Mouse (Mus musculus): Measurements from ENCODE around the gene Ints7.

The Ints7 gene

DNA sequence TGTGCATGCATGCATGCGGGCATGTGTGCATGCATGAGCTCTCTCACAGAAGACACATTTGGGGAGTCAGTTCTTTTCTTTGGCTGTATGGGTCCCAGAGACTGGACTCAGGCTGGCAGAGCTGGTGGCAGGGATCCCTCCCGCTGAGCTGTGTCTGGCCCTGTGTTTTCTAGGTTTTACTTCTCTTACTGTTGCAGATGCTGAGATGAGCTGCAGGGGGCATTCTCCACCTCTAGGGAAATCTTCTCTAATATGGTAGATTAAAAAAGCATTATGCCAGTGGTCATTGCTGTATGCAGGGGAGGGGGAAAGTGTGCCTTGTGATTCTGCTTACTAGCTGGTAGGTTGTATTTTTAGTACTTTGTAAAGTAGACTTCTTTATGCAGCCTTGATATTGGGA, 10.3 kb downstream of the Ints7 start:
- no peak for DNase-seq

DNA sequence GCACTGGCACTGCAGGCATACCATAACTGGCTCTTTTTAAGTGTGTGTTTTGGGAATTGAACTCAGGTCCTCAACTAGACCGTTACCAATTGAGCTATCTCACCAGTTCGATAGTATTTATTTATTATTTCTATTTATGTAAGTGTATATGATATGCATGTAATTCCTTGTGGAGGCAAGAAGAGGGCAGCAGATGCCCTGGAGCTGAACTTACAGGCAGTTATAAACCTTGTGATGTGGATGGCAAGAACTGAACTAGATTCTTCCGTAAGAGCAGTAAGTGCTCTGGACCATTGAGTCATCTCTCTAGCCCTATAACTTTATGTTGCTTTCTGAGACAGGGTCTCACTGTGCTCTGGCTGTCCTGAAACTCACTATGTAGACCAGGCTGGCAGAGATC, 11.6 kb downstream of the Ints7 start:
- no peak for DNase-seq

DNA sequence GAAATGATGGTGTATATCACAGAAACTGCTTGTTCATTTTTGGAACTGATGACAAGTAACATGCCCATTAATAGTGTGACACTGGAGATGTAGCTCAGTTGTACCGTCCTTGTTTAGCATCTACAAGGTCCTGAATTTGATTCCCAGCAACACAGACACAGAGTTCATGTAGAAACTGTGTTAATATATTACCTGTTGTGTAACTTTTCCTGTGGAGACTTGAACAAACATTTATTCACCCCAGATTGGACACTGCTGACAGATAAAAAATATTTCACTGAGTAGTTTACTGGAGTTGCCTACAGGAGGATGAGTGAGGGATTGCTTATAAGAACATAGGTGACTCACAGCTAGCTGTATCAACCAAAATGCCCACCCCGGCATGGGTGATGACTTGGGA, 13.3 kb downstream of the Ints7 start:
- no peak for DNase-seq

DNA sequence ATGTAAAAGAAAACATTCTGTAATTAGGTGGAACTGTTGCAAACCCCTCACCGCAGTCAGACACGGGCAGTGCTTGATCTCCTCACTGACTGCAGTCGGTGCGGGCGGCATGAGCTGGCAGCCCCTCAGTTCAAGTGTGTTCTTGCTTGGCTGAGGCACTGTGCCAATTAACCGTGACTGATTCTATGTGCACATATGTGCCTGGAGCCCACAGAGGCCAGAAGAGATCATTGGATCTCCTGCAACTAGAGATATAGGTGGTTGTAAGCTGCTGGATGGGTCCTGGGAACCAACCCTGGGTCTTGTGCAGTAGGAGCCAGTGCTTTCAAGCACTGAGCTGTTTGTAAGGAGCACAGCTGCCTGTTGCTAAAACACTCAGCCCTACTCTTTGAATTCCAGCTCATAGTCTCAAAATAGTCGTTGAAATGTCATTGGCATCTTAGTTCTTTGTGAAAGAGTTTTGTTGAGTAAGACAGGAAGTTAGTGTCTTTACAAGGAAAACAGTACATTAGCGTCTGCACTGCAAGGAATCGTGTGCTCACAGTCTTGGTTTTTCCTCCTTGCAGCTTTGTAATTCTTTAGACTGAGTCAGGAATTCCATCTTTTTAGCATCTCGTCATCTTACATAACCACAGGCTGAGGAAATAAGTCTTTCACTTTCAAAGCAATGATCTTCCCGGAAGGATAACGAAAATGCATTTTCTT, 16.7 kb downstream of the Ints7 start:
- DNase-seq, result no peak

DNA sequence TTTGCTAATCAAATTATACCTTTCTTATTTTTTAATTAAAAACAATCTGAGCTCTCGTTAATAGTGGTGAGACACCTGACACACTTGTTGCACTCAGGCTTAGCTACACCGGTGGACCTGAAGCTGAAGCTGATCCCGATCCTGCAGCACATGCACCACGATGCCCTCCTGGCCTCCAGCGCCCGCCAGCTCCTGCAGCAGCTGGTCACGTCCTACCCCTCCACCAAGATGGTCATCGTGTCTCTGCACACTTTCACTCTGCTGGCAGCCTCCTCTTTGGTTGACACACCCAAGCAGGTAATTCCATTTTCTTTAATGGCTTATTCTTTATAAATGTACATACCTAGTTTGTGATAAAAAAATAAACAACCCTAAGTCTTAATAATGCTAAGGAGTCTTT, 20.6 kb downstream of the Ints7 start:
- DNase-seq, result no peak

GRCm38 (mm10) chr1:191599210-191599609, 23.8 kb downstream of the Ints7 start:
- DNase-seq, result peak; percentile 23

- DNase-seq, result no peak
These were observed 29.3 kb downstream of the Ints7 start for GRCm38 (mm10) chr1:191604690-191605089.

DNA sequence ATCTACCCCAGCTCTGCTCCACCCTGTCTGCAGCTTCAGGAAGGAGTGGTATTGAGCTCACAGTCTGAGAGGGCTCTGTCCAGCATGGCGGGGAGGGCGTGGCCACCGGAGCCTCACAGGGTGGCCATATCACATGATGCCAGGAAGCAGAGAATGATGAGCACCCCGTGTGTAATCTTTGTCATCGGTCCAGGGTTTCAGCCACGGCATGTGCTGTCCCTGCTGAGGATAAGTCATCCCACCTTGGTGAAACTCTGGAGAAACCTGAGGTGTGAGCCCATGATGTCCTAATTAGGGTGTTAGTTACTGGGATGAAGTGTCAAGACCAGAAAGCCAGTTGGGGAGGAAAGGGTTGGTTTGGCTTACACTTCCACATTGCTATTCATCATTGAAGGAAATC, 33.6 kb downstream of the Ints7 start:
- no peak for DNase-seq

- DNase-seq, result no peak
These were observed 34.1 kb downstream of the Ints7 start for GRCm38 (mm10) chr1:191609578-191609977.

DNA sequence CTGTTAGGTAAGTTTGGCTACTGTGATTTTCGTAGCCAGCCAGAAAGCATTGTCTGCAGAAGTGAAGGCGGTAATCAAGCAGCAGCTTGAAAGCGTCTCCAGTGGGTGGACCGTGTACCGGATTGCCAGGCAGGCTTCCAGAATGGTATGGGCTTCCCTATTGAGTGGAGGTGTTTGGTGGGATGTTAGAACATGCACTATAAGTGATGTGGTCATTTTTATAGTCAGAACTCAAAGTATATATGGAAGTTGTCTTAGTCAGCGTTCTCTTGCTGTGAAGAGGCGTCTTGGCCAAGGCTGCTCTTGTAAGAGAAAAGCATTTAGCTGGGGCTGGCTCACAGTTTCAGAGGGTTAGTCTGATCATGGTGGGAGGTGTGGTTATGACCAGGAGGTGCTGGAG, 34.9 kb downstream of the Ints7 start:
- no peak for DNase-seq

- DNase-seq, result no peak
These were observed 36.2 kb downstream of the Ints7 start for GRCm38 (mm10) chr1:191611686-191612085.

GRCm38 (mm10) chr1:191612877-191613276, 37.4 kb downstream of the Ints7 start:
- no peak for DNase-seq

- DNase-seq, result no peak
These were observed 40.8 kb downstream of the Ints7 start for GRCm38 (mm10) chr1:191616245-191616644.

- no peak for DNase-seq
These were observed 42.2 kb downstream of the Ints7 start for GRCm38 (mm10) chr1:191617589-191617988.

DNA sequence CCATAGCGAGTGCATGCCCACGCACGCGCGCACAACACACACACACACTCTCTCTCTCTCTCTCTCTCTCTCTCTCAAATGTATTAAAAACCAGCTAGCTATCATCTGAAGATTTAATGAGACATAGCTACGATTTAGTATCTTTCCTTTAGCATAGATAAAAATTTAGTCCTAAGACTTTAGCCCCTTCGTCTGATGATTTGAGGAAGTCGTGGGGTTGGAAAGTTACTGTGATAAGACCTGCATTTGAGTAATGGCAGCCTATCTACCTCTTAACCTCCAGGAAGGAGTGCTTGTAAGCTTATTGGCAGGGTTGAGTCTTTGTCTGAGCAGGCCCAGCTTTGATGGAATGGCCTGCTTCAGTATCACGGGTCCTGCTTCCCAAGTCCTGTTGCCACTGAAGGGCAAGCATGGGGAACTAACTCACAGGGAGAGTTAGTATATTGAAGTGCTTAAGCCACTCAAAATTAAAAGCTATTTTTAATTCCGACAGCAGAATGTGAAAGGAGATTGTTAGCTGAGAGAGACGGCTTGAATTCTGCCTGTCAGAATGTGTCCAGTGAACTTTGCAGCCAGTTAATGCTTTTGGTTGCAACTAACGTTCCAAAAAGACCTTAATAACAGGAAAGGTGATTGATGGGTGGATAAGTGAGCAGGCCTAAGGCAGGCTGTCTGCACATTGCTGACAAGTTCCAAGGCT, 42.8 kb downstream of the Ints7 start:
- DNase-seq, result no peak

DNA sequence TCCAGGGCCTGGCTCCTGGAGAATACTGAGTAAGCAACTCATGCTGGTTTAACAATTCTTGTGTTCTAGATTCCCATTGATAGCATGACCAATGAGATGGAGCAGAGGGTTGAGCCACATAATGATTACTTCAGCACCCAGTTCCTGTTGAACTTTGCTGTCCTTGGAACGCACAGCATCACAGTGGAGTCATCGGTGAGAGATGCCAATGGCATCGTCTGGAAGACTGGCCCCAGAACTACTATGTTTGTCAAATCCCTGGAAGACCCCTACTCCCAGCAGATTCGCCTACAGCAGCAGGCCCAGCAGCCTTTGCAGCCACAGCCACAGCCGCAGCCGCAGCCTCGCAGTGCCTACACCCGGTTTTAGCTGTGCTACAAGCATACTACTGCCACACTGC, 45.7 kb downstream of the Ints7 start:
- no peak for DNase-seq

DNA sequence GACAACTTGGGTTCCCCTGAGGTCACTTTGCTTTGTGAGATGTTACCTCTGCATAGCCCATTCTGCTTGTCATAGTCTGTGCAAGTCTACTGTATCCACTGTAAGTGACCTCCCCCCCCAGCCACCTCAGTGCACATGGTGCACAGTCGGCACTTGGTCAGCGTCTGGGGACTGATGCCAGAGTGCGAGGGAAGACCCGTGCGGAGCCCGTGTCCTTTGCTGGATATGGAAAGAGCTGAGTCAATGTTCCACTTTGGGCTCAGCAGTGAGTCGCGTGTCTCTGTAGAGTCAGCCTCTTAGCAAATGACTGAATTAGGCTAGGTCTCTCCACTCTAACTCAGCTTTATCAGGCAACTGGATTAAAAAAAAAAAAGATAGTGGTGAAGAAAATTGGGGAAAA, 47.4 kb downstream of the Ints7 start:
- DNase-seq, result no peak

DNA sequence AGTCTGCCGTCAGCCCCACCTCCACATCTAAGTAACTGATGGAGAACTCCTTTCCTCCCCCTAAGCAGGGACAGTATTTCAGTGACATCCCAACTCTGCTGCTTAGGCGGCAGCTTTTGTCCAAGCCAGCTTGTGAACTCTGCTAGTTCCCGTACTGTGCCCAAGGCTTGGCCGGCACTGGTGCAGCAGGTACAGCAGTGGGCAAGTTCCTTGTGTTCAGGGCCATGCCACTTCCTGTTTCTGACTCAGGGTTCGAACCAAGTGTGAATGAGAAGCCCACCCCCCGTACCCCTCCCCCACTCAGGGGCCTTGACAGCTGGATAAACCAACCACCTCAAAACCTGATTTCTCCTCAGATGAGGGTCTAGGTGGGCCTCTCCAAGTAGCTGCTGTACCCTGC, 49.1 kb downstream of the Ints7 start:
- DNase-seq, result peak; percentile 59

- no peak for DNase-seq
These were observed 49.6 kb downstream of the Ints7 start for GRCm38 (mm10) chr1:191625026-191625425.

- peak; percentile 15 for DNase-seq
These were observed 50.2 kb downstream of the Ints7 start for GRCm38 (mm10) chr1:191625620-191626019.

DNA sequence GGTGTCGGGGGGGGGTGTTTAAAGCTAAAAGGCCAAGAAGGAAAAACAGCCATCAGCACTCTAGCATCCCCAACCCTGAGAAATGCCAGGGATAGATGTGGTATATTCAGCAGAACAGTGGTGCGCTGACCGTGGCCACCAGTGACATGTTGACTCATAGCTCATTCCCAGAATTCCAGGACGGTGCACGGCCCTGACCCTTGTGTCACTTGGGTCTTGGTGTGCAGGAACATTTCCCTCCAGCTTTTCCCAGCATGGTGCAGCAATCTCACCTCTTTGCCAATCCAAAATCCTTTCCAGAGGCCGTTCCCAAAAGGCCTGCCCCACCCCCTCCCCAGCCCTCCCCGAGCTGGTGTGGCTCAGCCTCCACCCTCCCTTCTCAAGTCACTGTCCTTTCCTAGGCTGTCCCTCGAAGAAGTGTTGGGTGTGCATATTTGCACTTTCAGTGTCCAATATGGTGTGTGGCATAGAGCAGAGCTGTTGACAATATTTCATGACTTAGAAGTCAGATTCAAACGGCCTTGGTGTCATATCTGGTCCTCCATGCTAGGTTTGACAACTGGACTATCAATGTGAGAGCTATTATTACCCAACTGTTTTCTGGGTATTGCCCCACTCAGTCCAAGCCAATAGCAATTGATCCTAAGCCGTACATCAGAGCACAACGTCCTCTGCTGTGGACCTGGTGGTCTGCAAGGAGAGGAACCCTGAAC, 53.2 kb downstream of the Ints7 start:
- no peak for DNase-seq

DNA sequence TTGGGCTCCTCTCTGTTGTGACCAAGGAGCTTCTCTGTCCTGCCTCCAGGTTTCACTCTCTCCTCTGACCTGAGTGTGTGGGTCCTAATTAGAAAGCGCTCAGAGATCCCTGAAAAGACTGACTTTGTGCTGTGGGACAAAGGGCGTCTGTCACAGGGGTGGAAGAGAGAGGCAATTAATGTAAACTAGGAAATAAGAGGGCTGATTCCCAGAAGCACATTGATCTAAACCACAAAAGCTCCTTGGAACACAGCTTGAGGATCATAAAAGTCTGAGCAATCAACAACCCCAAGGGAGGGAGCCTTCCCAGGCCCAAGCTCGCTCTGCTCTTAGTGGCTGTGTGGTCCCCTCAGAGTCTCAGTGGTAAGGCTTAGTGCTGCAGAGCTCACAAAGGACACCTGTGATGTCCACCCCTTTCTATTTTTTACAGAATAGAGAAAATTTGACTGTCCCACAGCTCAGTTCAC, 53.8 kb downstream of the Ints7 start:
- no peak for DNase-seq

- no peak for DNase-seq
These were observed 57.2 kb downstream of the Ints7 start for GRCm38 (mm10) chr1:191632511-191633095.

DNA sequence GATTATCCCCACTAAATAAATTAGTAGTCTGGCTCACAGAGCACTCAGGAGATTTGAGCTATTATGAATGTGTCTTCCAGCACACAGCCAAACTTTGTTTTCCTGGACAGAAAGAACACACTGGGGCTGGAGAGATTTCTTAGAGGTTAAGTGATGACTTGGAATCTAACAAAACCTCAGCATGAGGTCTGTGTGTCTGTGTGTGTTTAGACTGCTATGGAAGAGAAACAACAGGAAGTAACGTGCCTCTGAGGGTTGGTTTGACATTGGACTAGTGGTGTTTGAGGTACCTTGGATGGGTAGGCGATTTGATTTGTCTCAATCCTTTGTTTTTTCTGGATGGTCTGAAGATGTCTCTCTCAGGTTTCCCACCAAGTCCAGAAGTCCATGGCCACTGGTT, 58.7 kb downstream of the Ints7 start:
- no peak for DNase-seq
